Mouse (Mus musculus): ENCODE data around the gene Hcn2. TPM values are rescaled to one million over a fixed set of nuclear protein-coding genes. Genes with fewer than 3 reads are reported as not detected.

The Hcn2 gene
- polyA plus RNA-seq, 1 experiment from 2014 or later = 0.05 TPM

GRCm38 (mm10) chr10:79764234-79764633 lies 47.8 kb downstream of the Hcn2 start:
- no peak overlapping the region for H3K4me3 ChIP-seq
- peaks cover 52% of the 10 kb centered on the region for H3K36me3 ChIP-seq
- H3K27ac ChIP-seq (replicated peaks) = no peak overlapping the region
- WGBS = 90% methylated on average over 7 of the region's 7 CpGs
- peaks cover 50% of the 10 kb centered on the region for H3K4me1 ChIP-seq
- no peak for DNase-seq (ENCODE audit: low spot score)
- H3K9me3 ChIP-seq (replicated peaks) = no peaks in the 10 kb centered on the region
- no peaks in the 10 kb centered on the region for H3K27me3 ChIP-seq (ENCODE audit: low read depth, poor library complexity, severe bottlenecking)

GRCm38 (mm10) chr10:79765228-79765745 lies 48.9 kb downstream of the Hcn2 start:
- 0 out of 2 replicates have a peak, but pooled peaks cover 2% of the 10 kb centered on the region for H3K27me3 ChIP-seq (ENCODE audit: low read depth, poor library complexity, severe bottlenecking)
- H3K36me3 ChIP-seq = peaks cover 43% of the 10 kb centered on the region
- H3K27ac ChIP-seq (replicated peaks) = peak overlapping the region; percentile 98; the same call in 1 of the 2 replicates
- H3K9me3 ChIP-seq (replicated peaks) = no peaks in the 10 kb centered on the region
- H3K4me1 ChIP-seq = peaks cover 50% of the 10 kb centered on the region
- 60% methylated on average over 2 of the region's 2 CpGs for WGBS
- DNase-seq (ENCODE audit: low spot score) = no peak
- peak overlapping the region; percentile 98 for H3K4me3 ChIP-seq

GRCm38 (mm10) chr10:79766001-79766507 lies 49.6 kb downstream of the Hcn2 start:
- H3K27ac ChIP-seq (replicated peaks) = peak overlapping the region; percentile 98
- peaks cover 35% of the 10 kb centered on the region for H3K36me3 ChIP-seq
- H3K9me3 ChIP-seq (replicated peaks) = no peaks in the 10 kb centered on the region
- H3K4me1 ChIP-seq = peaks cover 50% of the 10 kb centered on the region
- peak overlapping the region; percentile 98 for H3K4me3 ChIP-seq
- DNase-seq (ENCODE audit: low spot score) = no peak
- 0 out of 2 replicates have a peak, but pooled peaks cover 9% of the 10 kb centered on the region for H3K27me3 ChIP-seq (ENCODE audit: low read depth, poor library complexity, severe bottlenecking)
- 10% methylated on average over 16 of the region's 16 CpGs for WGBS

- H3K27me3 ChIP-seq (ENCODE audit: low read depth, poor library complexity, severe bottlenecking) = 0 out of 2 replicates have a peak, but pooled peaks cover 9% of the 10 kb centered on the region
- under 1% methylated on average over 100 of the region's 101 CpGs for WGBS
- peak within 1 kb of the TSS; percentile 98 for H3K27ac ChIP-seq (replicated peaks)
- peaks cover 28% of the 10 kb centered on the region for H3K36me3 ChIP-seq
- DNase-seq (ENCODE audit: low spot score) = peak; percentile 100
- no peaks in the 10 kb centered on the region for H3K9me3 ChIP-seq (replicated peaks)
- H3K4me1 ChIP-seq = peaks cover 50% of the 10 kb centered on the region
- peak within 1 kb of the TSS; percentile 98 for H3K4me3 ChIP-seq
Measured at GRCm38 (mm10) chr10:79766508-79767325, 50.3 kb downstream of the Hcn2 start, which contains the start of gene Rnf126. Gene Rnf126 (minus strand): TSS chr10:79766952.

- Histone ChIP-seq H3K4me3 (peak overlapping the region; percentile 98), H3K4me1 (peaks cover 50% of the 10 kb centered on the region), H3K9me3 (replicated peaks) (0 out of 2 replicates have a peak, but pooled peaks cover 4% of the 10 kb centered on the region), H3K27me3 (ENCODE audit: low read depth, poor library complexity, severe bottlenecking) (0 out of 2 replicates have a peak, but pooled peaks cover 9% of the 10 kb centered on the region), H3K36me3 (peaks cover 20% of the 10 kb centered on the region), H3K27ac (replicated peaks) (peak overlapping the region; percentile 98)
- 12% methylated on average over 40 of the region's 40 CpGs for WGBS
- DNase-seq (ENCODE audit: low spot score) = peak; percentile 97
Measured at GRCm38 (mm10) chr10:79767372-79768244, 51.2 kb downstream of the Hcn2 start.

GRCm38 (mm10) chr10:79768400-79768799 lies 52.0 kb downstream of the Hcn2 start:
- DNase-seq (ENCODE audit: low spot score) = peak; percentile 84
- Histone ChIP-seq H3K36me3 (peaks cover 12% of the 10 kb centered on the region), H3K9me3 (replicated peaks) (0 out of 2 replicates have a peak, but pooled peaks cover 4% of the 10 kb centered on the region), H3K4me3 (peak overlapping the region; percentile 98; the same call in 1 of the 2 replicates), H3K27ac (replicated peaks) (no peak overlapping the region; the same call in 1 of the 2 replicates), H3K27me3 (ENCODE audit: low read depth, poor library complexity, severe bottlenecking) (0 out of 2 replicates have a peak, but pooled peaks cover 9% of the 10 kb centered on the region), H3K4me1 (peaks cover 50% of the 10 kb centered on the region)
- 0% methylated on average over 5 of the region's 5 CpGs for WGBS

DNA sequence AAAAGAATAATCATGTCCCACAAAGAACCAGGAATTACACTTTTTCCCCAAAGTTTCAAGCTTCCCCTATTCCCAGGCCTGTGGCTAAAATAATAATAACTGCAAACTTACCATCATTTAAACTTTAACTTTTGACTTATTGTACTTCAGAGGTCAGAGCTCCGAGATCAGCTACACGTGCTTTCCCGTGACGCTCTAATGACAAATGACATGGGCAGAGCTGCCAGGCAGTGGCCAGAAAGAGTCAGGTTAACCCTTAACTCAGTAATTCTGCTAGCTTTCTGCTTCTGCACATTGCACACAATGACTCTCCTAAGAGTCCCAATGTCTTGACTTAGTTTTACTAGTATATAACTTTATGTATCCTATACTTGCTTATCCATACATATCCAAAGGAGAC lies 52.9 kb downstream of the Hcn2 start:
- Histone ChIP-seq H3K27ac (replicated peaks) (no peak overlapping the region), H3K36me3 (0 out of 2 replicates have a peak, but pooled peaks cover 3% of the 10 kb centered on the region), H3K4me3 (no peak overlapping the region), H3K9me3 (replicated peaks) (0 out of 2 replicates have a peak, but pooled peaks cover 4% of the 10 kb centered on the region), H3K4me1 (peaks cover 44% of the 10 kb centered on the region), H3K27me3 (ENCODE audit: low read depth, poor library complexity, severe bottlenecking) (0 out of 2 replicates have a peak, but pooled peaks cover 9% of the 10 kb centered on the region)
- 83% methylated on average over 4 of the region's 4 CpGs for WGBS
- DNase-seq (ENCODE audit: low spot score) = no peak

DNA sequence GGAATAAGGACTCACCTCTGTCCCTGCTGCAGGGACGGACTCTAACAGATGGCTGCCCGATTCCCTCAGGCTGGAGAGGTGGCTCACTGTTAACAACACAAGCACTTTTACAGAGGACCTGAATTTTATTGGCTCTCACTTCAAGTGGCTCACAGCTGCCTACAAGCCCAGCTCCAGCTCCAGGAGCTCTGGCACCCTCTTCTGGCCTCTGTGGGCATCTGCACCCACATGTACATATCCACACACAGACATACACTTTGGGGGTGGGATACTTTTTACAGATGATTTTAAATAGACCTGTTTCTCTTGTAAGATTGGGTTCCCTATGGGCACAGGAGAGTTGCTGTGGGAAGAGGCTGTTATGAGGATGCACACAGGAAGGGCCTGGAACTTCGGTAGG lies 55.9 kb downstream of the Hcn2 start:
- H3K4me3 ChIP-seq = no peak overlapping the region
- H3K4me1 ChIP-seq = peaks cover 22% of the 10 kb centered on the region
- no peak overlapping the region for H3K27ac ChIP-seq (replicated peaks)
- no peaks in the 10 kb centered on the region for H3K36me3 ChIP-seq
- WGBS = 94% methylated on average over 3 of the region's 3 CpGs
- peaks cover 25% of the 10 kb centered on the region for H3K27me3 ChIP-seq (ENCODE audit: low read depth, poor library complexity, severe bottlenecking)
- no peak for DNase-seq (ENCODE audit: low spot score)
- H3K9me3 ChIP-seq (replicated peaks) = peaks cover 11% of the 10 kb centered on the region

- 86% methylated on average over 2 of the region's 2 CpGs for WGBS
Measured at GRCm38 (mm10) chr10:79773208-79773607, 56.8 kb downstream of the Hcn2 start.

DNA sequence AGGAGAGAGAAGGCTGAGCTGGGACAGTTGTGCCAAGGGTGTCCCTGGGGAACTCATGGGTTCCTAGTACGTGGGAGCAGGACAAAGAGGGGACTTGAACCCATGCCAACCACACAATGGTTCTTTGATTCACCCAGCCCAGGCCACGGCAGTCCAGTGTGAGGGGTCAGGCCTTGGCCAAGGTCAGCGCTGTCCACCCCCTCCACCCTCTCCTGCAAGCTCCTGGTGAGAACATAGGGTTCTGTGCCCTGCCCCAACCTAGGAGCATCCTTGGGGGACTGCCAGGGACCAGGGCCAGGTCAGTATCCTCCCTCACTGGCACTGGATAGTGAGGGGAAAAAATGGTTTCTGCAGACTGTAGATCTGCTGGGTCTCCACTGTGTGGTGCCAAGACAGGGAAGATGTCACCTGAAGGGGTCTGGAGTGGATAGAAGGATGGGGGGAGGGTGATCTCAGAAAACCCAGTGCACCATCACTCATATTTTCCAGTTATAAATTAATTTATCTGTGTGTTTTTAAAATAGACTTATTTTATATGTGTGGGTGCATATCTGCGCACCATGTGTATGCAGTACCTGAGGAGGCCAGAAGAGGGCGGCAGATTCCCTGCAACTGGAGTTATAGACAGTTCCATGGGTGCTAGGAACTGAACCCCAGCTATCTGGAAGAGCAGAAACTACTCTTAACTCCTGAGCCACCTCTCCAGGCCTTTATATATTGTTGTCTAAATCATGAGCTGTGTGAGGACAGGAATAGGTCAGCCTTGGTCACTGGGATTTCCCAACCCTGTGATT lies 58.2 kb downstream of the Hcn2 start:
- Histone ChIP-seq H3K4me3 (no peak overlapping the region), H3K27ac (replicated peaks) (no peak overlapping the region), H3K27me3 (ENCODE audit: low read depth, poor library complexity, severe bottlenecking) (peaks cover 49% of the 10 kb centered on the region), H3K4me1 (peaks cover 28% of the 10 kb centered on the region), H3K9me3 (replicated peaks) (peaks cover 11% of the 10 kb centered on the region), H3K36me3 (no peaks in the 10 kb centered on the region)
- 78% methylated on average over 5 of the region's 5 CpGs for WGBS
- DNase-seq (ENCODE audit: low spot score) = no peak

More at GRCm38 (mm10) chr10:79773208-79773607, 56.8 kb downstream of the Hcn2 start:
- H3K27me3 ChIP-seq (ENCODE audit: low read depth, poor library complexity, severe bottlenecking) = peaks cover 34% of the 10 kb centered on the region
- H3K36me3 ChIP-seq = no peaks in the 10 kb centered on the region
- H3K4me1 ChIP-seq = peaks cover 22% of the 10 kb centered on the region
- H3K27ac ChIP-seq (replicated peaks) = no peak overlapping the region
- H3K9me3 ChIP-seq (replicated peaks) = peaks cover 11% of the 10 kb centered on the region
- no peak overlapping the region for H3K4me3 ChIP-seq
- no peak for DNase-seq (ENCODE audit: low spot score)

- peak; percentile 44 for DNase-seq (ENCODE audit: low spot score)
- Histone ChIP-seq H3K36me3 (no peaks in the 10 kb centered on the region), H3K27ac (replicated peaks) (peak within 1 kb of the TSS; percentile 68; the same call in 1 of the 2 replicates), H3K27me3 (ENCODE audit: low read depth, poor library complexity, severe bottlenecking) (peaks cover 62% of the 10 kb centered on the region), H3K4me1 (peaks cover 48% of the 10 kb centered on the region), H3K4me3 (peak within 1 kb of the TSS; percentile 51), H3K9me3 (replicated peaks) (peaks cover 11% of the 10 kb centered on the region)
- WGBS = 1% methylated on average over 39 of the region's 39 CpGs
Measured at GRCm38 (mm10) chr10:79777103-79777531, 60.7 kb downstream of the Hcn2 start, which contains the start of gene Fstl3. Gene Fstl3 (plus strand): TSS chr10:79777272.
